Mouse (Mus musculus) left cerebral cortex, postnatal 14 days (tissue): ENCODE data around the gene Baz2a. TPM values are rescaled to one million over a fixed set of nuclear protein-coding genes. Genes with fewer than 3 reads are reported as not detected.
A peak's percentile ranks its signal among the peaks of the same experiment; 100 is the strongest.

ENCODE experiments used
- DNase-seq, 2 experiments: peaks; one replicate each; pipeline ENCODE4 v3.0.0; 2021 to 2022; ENCODE audit warnings: low spot score in 2 of 2, mixed read lengths in 1 of 2
- intact Hi-C: fragments of 180-260 bp; cut with DNase I; formaldehyde crosslinking; loops from one replicate; pipeline ENCODE4 v1.15.1; 2025
- total RNA-seq, 2 experiments: library from RNA; stranded (reverse); gene quantifications; 2 replicates each; pipeline ENCODE4 v1.2.3; 2021

Gene Baz2a
- total RNA-seq, 2 experiments from 2014 or later: 30.6 to 32.4 TPM

- peak; percentile 81 to 85 for DNase-seq
- intact Hi-C loops: loop anchor here (5.0 kb wide), 2 partner anchors 35 to 80 kb away; no protein-coding TSS in a partner anchor
Observed at GRCm38 (mm10) chr10:128096693-128097586, 5.6 kb downstream of the Baz2a start.

DNA sequence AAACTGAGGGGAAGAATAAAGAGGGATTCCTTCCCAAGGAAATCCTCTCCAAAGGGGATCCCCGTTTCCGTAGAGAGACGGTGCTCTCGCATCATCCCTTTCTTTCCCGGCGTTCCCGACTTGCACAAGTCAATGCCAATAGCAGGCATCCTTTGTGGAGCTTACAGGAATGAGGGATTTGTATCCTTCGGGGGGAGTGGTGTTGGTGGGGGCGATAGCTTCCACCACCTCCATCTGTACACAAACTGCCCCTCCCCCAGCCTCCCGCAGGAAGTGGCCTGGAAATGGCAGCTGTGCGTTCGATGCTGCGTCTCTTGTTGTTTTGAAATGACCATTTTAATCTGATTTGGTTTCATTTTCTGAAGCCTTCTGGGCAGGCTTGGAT is 6.2 kb downstream of the Baz2a start:
- intact Hi-C loops: loop anchor here (5.0 kb wide), 2 partner anchors 35 to 80 kb away; no protein-coding TSS in a partner anchor
- peak; percentile 47 to 62 for DNase-seq

- DNase-seq: no peak
- intact Hi-C loops: no loop called here
Observed at GRCm38 (mm10) chr10:128110103-128110761, 18.9 kb downstream of the Baz2a start.

DNA sequence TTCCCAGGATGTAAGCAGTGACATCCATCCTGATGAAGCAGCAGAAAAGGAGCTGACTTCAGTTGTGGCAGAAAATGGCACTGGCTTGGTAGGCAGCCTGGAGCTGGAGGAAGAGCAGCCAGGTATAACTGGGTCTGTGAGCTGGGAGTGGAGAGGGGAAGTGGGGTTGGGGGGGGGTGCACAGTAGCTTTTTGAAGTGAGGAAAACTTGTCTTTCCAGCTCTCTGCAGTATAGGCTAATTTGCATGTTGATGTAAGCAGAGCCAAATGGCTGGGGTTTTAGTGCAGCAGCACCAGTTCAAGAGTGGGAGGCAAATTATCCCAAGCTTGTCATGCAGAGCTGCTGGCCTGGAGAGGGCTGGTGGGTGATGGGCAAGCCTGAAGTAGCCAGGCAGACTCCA is 19.9 kb downstream of the Baz2a start:
- intact Hi-C loops: no loop called here
- DNase-seq: no peak

- intact Hi-C loops: no loop called here
- DNase-seq: no peak
Observed at GRCm38 (mm10) chr10:128123833-128124232, 32.5 kb downstream of the Baz2a start.

DNA sequence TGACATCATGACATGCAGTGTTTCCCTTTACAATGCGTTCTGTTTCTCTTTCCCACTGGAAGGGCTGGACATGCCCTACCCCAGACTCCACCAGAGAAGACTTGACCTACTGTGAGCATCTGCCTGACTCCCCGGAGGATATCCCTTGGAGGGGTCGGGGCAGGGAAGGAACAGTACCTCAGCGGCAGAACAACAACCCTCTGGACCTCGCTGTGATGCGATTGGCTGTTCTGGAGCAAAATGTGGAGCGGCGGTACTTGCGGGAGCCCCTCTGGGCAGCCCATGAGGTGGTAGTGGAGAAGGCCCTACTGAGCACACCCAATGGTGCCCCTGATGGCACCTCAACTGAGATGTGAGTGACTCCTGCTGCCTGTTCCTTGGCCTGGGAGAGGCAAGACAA is 33.5 kb downstream of the Baz2a start:
- no peak for DNase-seq
- intact Hi-C loops: no loop called here

DNA sequence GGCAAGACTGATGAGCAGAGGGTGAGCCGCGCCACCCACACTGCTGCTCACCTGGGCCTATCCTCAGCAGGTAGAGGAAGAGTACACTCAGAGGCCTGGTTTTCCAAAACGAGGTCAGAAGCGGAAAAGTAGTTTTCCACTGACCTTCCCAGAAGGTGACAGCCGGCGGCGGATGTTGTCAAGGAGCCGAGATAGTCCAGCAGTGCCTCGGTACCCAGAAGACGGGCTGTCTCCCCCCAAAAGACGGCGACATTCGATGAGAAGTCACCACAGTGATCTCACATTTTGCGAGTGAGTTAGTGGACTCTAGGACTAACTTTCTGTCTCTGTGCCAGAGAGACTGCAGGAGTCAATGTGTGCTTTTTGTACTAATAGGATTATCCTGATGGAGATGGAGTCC is 34.6 kb downstream of the Baz2a start:
- intact Hi-C loops: no loop called here
- DNase-seq: no peak

GRCm38 (mm10) chr10:128127497-128127896 is 36.1 kb downstream of the Baz2a start:
- DNase-seq: no peak
- intact Hi-C loops: no loop called here

GRCm38 (mm10) chr10:128128143-128128542 is 36.8 kb downstream of the Baz2a start:
- intact Hi-C loops: no loop called here
- DNase-seq: no peak

DNA sequence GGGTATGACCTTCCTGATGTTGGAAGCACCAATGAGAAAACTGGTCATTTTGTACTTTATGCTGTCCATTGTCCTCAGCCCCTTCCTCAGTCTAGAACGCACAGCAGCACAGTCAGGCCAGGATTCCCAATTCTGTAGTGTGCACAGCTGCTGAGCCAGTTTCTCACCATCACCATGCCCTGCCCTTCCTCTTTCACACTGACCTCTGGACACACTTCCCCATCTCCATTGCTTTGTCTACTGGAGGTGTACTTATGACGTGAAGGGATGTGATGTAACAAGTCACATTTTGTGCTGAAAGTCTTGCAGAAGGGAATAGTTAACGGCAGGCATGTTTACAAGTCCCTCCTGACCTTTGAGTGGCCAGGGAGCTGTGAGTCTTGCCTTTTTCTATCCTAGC is 39.9 kb downstream of the Baz2a start:
- intact Hi-C loops: loop anchor here (5.0 kb wide), 1 partner anchor 34 kb away; no protein-coding TSS in a partner anchor
- no peak for DNase-seq

DNA sequence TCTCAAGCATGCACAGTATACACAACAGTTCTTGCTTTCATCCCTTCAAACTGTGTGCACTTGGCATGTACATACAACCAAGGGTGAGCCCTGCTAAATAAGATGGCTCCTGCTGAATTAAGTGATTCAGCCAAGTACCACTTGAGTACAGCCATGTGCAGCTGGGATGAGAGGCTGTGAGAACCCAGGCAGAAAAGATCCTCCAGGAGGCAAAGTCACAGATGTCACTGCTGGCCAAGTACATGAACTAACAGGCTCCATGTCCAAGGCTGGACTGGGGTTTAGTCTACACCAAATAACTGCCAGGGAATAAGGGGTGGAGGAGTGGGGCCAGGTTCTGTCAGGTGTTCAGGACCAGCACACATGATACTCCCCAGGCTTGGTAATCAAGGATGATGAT is 40.4 kb downstream of the Baz2a start:
- intact Hi-C loops: loop anchor here (5.0 kb wide), 1 partner anchor 35 kb away; no protein-coding TSS in a partner anchor
- DNase-seq: no peak

DNA sequence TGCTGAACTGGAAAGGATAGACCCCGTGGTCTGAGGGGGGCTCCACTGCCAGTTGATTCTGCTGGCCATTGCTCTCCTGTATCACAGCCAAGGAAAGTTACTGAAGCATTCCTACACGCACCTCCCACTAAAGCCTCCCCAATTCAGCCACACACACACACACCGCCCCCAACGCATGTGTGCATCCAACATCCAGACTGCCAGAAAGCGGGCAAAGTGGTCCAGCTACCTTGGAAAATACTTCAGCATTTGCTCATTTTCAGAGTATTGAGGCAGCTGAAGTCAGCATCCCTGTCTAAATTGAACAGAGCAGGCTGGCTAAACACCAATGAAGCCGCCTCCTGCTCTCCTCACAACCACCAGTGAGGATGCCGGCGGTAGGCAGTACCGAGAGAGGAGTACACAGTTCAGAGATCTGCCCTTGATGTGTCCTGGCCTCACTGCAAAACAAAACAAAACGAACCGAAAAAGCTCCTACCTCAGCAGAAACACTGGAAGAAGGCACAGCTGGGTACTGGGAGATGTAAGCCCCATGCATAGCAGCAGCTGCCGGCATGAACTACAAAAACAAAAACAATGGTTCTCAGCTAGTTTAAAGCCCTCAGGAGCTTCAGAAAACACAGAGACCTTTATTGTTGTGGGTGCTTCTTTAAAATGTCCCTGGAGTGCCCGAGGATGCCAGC is 42.4 kb downstream of the Baz2a start:
- intact Hi-C loops: loop anchor here (5.0 kb wide), 1 partner anchor 36 kb away; no protein-coding TSS in a partner anchor

DNA sequence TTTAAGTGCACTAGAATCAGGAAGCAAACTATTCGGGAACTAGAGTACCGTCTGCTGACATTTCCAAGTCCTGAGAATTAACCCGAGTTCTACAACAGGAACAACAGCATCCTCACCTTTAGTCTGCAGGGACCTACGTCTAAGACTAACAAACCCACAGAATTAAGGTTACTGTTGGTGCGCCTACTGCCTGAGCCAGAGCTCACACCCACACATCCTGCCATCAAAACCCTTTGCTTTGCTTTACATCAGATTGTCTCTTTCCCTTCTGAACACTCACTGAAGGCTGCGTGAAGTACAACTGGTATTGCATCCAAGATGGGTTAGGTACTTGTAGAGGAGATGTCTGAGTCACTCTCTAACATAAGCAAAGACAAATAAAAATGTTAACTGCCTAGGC is 44.0 kb downstream of the Baz2a start:
- intact Hi-C loops: no loop called here

More for the DNA sequence above, 42.4 kb downstream of the Baz2a start:
- DNase-seq: peak; percentile 65

GRCm38 (mm10) chr10:128140236-128140952 is 49.0 kb downstream of the Baz2a start:
- intact Hi-C loops: loop anchor here (2.0 kb wide), 1 partner anchor 46 kb away; no protein-coding TSS in a partner anchor

More for the DNA sequence above, 44.0 kb downstream of the Baz2a start:
- DNase-seq: peak in 1 of 2 experiments; percentile 38

GRCm38 (mm10) chr10:128142165-128142564 is 50.8 kb downstream of the Baz2a start:
- intact Hi-C loops: no loop called here

More at GRCm38 (mm10) chr10:128140236-128140952, 49.0 kb downstream of the Baz2a start:
- DNase-seq: peak; percentile 46 to 57

DNA sequence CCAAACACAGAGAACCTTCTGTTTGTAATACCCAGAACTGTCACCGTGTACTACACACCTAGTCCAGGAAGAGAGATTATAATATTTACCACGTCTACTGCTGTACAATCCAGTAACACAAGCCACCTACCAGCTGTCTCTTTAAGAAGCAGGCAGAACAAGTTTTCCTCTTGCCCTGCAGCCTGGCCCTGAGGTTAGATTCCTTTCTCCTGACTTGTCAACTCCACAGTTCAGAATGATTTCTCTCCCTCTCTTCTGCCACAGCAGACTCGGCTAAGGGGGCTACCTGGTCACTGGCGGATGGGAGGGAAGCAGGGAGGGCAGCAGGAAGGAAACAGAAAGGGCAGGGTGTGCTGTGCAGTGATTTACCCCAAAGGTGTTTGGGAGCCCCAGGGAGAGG is 52.3 kb downstream of the Baz2a start:
- intact Hi-C loops: no loop called here
- DNase-seq: no peak

More at GRCm38 (mm10) chr10:128142165-128142564, 50.8 kb downstream of the Baz2a start:
- DNase-seq: no peak

- no peak for DNase-seq
- intact Hi-C loops: no loop called here
Observed at GRCm38 (mm10) chr10:128144961-128145360, 53.6 kb downstream of the Baz2a start.

- intact Hi-C loops: no loop called here
- DNase-seq: no peak
Observed at GRCm38 (mm10) chr10:128148789-128149365, 57.5 kb downstream of the Baz2a start.

DNA sequence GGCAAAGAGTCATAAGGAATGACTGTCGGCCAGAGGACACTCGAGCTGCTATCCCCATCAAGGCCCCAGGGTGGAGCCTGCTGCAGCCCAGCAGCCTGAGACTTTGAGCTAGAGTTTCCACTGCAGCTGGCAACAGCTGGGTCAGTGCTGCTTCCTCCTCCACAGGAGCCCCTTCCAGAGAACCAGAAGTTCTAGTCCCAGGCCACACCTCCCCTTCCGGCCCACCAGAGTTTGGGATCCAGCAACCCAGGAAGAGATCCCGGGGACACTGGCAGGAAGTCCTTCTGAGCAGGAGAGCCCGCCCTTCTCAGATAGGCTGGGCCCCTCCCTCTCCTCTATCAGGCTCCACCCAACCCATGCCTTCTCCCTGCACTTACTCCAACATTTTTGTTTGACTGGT is 58.2 kb downstream of the Baz2a start:
- no peak for DNase-seq
- intact Hi-C loops: no loop called here
